Mouse (Mus musculus) heart, embryonic 13.5 days (tissue): ENCODE measurements around the gene Cldn14. TPM values are rescaled to one million over a fixed set of nuclear protein-coding genes. Genes with fewer than 3 reads are reported as not detected.

ENCODE experiments used
- ATAC-seq: fragments of 200-750 bp; cut with Nextera tagmentation; 2 replicates; pipeline ENCODE4 v1.8.0; 2017; ENCODE audit warnings: moderate TSS enrichment; ENCODE audit not compliant: insufficient number of reproducible peaks, low FRiP score, low TSS enrichment; ENCODE audit errors: extremely low read depth
- H3K27ac ChIP-seq: fragments of 300-500 bp; sonication (generic); replicated peaks from 2 replicates; pipeline ENCODE4 v1.5.1; 2015; ENCODE audit warnings: moderate library complexity, mild to moderate bottlenecking, inconsistent platforms
- H3K27me3 ChIP-seq: fragments of 300-500 bp; sonication (generic); replicated peaks from 2 replicates; pipeline ENCODE4 v1.6.1; 2015; ENCODE audit warnings: mild to moderate bottlenecking, inconsistent platforms
- H3K36me3 ChIP-seq: fragments of 300-500 bp; sonication (generic); 2 replicates; pipeline ENCODE4 v1.6.1; 2015; ENCODE audit warnings: mild to moderate bottlenecking, inconsistent platforms
- H3K4me1 ChIP-seq: fragments of 300-500 bp; sonication (generic); 2 replicates; pipeline ENCODE4 v1.6.1; 2015; ENCODE audit warnings: inconsistent platforms
- H3K4me2 ChIP-seq: fragments of 300-500 bp; sonication (generic); 2 replicates; pipeline ENCODE4 v1.6.1; 2015; ENCODE audit warnings: inconsistent platforms, mild to moderate bottlenecking, moderate library complexity
- H3K4me3 ChIP-seq: fragments of 300-500 bp; sonication (generic); 2 replicates; pipeline ENCODE4 v1.5.1; 2015; ENCODE audit warnings: moderate library complexity, mild to moderate bottlenecking, inconsistent platforms
- H3K9ac ChIP-seq: fragments of 300-500 bp; sonication (generic); 2 replicates; pipeline ENCODE4 v1.6.1; 2015; ENCODE audit warnings: inconsistent platforms, mild to moderate bottlenecking, moderate library complexity
- H3K9me3 ChIP-seq: fragments of 300-500 bp; sonication (generic); 2 replicates; pipeline ENCODE4 v1.6.1; 2016; ENCODE audit warnings: inconsistent platforms
- WGBS: fragments of 180-500 bp; shearing (Covaris S2); methylation state at CpG from one replicate; pipeline ENCODE4 v1.1.7; 2015; ENCODE audit warnings: mixed read lengths; 5-methylcytosine and 5-hydroxymethylcytosine counted together
- polyA plus RNA-seq: library from polyadenylated mRNA; unstranded; fragments of >200 nt; fragmentation: Nextera tagmentation; extraction: Ambion mirVana; gene quantifications from 2 replicates; pipeline ENCODE4 v1.2.1, GENCODE M21; 2015

Cldn14 gene
- polyA plus RNA-seq, 1 experiment from 2014 or later, result not detected

DNA sequence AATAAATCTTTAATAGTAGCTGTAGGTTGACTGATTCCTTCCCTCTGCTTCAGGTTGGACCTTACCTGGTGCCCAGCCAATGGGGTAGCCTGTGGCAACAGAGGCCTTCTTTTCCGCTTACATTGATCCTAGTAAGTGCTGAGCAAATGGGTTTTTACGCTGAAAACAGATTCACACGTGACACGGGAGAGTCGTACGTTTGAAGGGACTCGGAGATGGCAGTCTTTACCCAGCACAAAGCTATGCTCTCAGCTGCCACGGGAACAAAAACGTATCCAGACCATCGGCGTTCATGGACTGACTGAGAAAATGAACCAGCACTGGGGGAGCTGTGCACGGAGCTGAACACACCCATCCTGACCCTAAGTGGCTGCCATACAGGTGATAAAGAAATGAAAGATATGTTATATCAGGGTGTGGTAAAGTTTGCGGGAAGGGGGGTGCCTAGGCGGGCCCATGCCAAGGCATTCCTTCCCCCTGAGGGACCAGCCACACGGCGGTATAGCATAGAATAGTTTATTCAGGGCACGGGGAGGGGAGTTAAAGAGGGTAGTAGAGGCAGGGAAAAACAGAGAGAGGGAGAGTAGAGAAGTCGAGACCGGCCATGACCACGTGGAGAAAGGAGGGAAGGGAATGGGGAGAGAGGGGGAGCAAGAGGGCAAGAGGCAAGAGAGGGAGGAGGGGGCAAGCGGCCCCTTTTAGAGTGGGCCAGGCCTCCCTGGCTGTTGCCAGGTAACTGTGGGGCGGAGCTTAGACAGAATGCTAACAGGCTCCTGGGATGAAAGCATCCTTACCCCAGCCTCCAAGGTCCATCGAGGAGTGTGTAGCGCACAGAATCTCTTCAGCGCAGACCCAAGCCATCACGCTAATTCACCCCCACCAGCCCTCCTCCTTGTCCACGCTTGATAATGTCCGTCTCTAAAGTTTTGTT lies 97.6 kb downstream of the Cldn14 start:
- no peak for ATAC-seq
- Histone ChIP-seq H3K9me3 (no peaks in the 10 kb centered on the region), H3K36me3 (peaks cover 6% of the 10 kb centered on the region), H3K27me3 (no peaks in the 10 kb centered on the region), H3K4me1 (peaks cover 8% of the 10 kb centered on the region; the same call in 1 of the 2 replicates), H3K9ac (no peak overlapping the region), H3K27ac (no peak overlapping the region), H3K4me3 (no peak overlapping the region), H3K4me2 (no peak overlapping the region)
- WGBS, result 58% methylated on average over 28 of the region's 28 CpGs

DNA sequence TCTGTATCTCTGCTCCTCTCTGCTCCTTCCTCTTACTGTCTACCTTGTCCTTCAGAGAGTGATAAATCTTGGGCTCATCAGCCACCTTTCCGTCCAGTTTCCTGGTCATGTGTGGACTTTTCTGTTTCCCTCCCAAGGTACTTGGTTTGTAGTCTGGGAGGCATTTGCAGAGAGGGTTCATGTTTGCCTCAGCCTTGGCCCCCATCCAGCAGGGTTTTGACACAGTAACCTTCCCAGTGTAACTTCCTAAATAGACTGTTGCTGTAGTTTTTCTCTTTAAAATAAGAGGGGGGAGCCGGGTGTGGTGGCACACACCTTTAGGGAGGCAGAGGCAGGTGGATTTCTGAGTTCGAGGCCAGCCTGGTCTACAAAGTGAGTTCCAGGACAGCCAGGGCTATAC lies 98.7 kb downstream of the Cldn14 start:
- WGBS, result 78% methylated on average over 3 of the region's 3 CpGs
- H3K4me3 ChIP-seq, result no peak overlapping the region
- no peak overlapping the region for H3K4me2 ChIP-seq
- no peaks in the 10 kb centered on the region for H3K27me3 ChIP-seq
- no peak for ATAC-seq
- H3K4me1 ChIP-seq, result peaks cover 8% of the 10 kb centered on the region; the same call in 1 of the 2 replicates
- no peaks in the 10 kb centered on the region for H3K9me3 ChIP-seq
- no peak overlapping the region for H3K9ac ChIP-seq
- no peak overlapping the region for H3K27ac ChIP-seq
- H3K36me3 ChIP-seq, result peaks cover 14% of the 10 kb centered on the region

DNA sequence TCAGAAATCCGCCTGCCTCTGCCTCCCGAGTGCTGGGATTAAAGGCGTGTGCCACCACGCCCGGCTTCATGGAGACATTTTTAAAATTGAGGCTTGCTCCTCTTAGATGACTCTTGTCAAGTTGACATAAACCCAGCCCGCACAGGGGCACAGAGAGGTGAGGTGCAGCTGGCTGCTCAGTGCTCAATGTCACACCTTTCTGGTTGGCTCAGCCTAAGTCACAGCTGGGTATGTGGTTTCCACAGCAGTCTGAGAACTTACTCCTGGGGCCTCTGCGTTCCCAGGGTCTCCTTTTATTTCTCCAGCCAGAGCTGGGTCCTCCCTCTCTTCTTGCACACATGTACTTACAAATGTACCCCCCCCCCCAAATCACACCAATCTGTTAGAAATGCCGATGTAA lies 100.4 kb downstream of the Cldn14 start:
- Histone ChIP-seq H3K27ac (no peak overlapping the region), H3K4me1 (peaks cover 5% of the 10 kb centered on the region; the same call in 1 of the 2 replicates), H3K9me3 (no peaks in the 10 kb centered on the region), H3K4me3 (no peak overlapping the region), H3K4me2 (no peak overlapping the region), H3K27me3 (no peaks in the 10 kb centered on the region), H3K9ac (no peak overlapping the region), H3K36me3 (peaks cover 29% of the 10 kb centered on the region)
- 88% methylated on average over 8 of the region's 8 CpGs for WGBS
- no peak for ATAC-seq

DNA sequence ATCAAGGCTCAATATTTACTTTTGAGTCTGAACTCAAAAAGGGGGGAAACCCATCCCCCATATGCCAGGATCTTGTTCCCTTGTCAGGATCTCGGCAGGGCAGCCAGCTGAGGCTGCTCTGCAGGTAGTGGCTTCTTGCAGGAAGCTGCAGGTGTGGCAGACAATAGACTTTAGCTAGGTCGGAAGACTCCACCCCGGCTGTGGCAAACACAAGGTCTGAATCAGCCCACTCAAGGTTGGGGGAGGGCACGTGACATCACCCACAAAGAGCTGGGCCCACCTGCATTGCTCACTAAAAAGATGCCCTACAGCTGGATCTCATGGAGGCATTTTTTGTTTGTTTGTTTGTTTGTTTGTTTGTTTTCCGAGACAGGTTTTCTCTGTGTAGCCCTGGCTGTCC lies 100.9 kb downstream of the Cldn14 start:
- WGBS, result 76% methylated on average over 5 of the region's 5 CpGs
- Histone ChIP-seq H3K4me1 (peaks cover 5% of the 10 kb centered on the region; the same call in 1 of the 2 replicates), H3K27me3 (no peaks in the 10 kb centered on the region), H3K9me3 (no peaks in the 10 kb centered on the region), H3K27ac (no peak overlapping the region), H3K9ac (no peak overlapping the region), H3K36me3 (peaks cover 33% of the 10 kb centered on the region), H3K4me3 (no peak overlapping the region), H3K4me2 (no peak overlapping the region)
- no peak for ATAC-seq

DNA sequence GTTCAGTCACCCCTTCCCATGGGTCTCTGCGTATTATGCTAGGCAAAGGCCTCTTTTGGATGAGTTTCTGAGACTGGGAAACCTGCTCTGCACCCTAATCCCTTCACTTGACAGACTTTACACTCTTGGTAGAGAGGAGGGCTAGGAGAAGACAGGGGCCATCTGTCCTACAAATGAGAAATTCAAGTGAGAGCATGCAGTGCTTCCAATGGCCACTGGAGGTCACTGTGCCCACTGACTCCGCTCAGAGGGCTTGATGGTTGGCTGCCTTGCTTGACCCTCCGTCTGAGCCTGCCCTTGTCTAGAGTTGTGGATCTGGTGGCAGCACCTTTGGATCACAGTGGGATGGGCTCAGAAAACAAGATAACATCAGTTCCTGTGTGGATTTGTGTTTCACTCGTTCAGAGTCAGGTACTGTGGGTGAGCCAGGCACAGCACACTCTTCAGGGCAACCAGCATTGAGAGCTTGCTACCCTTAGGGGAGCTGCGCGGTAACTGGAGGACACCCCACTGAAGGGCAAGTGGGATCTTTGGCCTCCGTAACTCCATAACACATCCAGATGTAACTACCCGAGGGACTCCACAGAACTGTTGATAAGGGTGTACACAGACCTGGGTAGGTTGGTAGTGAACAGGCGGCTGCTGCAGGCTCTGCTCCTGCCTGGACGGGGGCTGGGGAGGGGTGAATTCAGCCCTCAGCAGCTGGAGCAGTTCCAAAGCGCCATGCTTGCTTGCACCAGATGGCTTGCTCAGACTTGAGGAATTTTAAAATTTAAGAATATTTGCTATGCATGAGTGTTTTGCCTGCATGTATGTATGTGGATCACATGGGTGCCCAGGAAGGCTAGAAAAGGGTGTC lies 102.3 kb downstream of the Cldn14 start:
- Histone ChIP-seq H3K36me3 (peaks cover 47% of the 10 kb centered on the region), H3K4me3 (no peak overlapping the region), H3K9me3 (no peaks in the 10 kb centered on the region), H3K9ac (no peak overlapping the region), H3K4me2 (no peak overlapping the region), H3K27ac (no peak overlapping the region), H3K4me1 (peaks cover 5% of the 10 kb centered on the region; the same call in 1 of the 2 replicates), H3K27me3 (no peaks in the 10 kb centered on the region)
- 57% methylated on average over 11 of the region's 11 CpGs for WGBS
- no peak for ATAC-seq

DNA sequence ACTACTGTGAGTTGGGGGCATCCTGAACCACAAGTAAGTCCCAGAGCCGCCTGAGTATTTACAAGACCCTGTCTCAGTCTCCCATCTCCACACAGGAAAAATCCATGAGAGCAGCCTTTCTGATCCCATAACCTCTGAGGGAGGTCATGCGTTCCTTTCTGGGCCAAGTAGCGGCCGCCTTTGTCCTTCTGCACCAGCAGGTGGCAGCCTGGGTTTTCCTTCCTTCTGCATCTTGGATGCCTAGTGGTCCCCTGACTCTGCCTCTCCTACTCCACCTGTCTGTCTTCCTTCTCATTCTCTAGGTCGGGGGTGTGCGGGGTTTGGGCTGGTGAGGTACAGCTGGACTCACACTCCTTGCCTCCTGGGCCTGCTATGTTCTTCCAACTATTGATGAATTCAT lies 105.6 kb downstream of the Cldn14 start:
- Histone ChIP-seq H3K4me3 (no peak overlapping the region), H3K9me3 (no peaks in the 10 kb centered on the region), H3K36me3 (peaks cover 74% of the 10 kb centered on the region), H3K27ac (no peak overlapping the region), H3K9ac (no peak overlapping the region), H3K4me2 (no peak overlapping the region), H3K27me3 (no peaks in the 10 kb centered on the region), H3K4me1 (peaks cover 5% of the 10 kb centered on the region; the same call in 1 of the 2 replicates)
- ATAC-seq, result no peak
- 81% methylated on average over 6 of the region's 6 CpGs for WGBS

DNA sequence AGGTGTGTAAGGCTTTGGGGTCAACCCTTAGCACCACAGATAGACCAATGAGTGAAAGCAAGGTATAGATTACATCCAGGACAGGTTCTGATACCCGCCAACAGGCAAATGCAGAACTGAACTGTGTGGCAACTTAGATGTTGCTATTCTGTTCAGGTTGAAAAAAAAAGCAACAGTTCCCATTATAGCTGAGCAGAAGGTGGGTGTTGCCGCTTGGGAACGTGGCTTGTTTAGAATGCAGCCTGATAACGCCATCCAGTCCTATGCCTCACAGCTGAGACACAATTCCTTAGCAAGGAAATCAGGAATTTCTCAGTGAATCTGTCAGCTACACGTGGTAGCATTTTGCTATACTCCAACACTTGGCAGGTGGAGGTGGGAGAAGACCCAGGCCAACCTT lies 115.4 kb downstream of the Cldn14 start:
- Histone ChIP-seq H3K27ac (no peak overlapping the region), H3K9ac (no peak overlapping the region), H3K36me3 (peaks cover 80% of the 10 kb centered on the region), H3K4me3 (no peak overlapping the region), H3K4me1 (no peaks in the 10 kb centered on the region), H3K9me3 (no peaks in the 10 kb centered on the region), H3K4me2 (no peak overlapping the region), H3K27me3 (no peaks in the 10 kb centered on the region)
- WGBS, result 70% methylated on average over 5 of the region's 5 CpGs
- ATAC-seq, result no peak

DNA sequence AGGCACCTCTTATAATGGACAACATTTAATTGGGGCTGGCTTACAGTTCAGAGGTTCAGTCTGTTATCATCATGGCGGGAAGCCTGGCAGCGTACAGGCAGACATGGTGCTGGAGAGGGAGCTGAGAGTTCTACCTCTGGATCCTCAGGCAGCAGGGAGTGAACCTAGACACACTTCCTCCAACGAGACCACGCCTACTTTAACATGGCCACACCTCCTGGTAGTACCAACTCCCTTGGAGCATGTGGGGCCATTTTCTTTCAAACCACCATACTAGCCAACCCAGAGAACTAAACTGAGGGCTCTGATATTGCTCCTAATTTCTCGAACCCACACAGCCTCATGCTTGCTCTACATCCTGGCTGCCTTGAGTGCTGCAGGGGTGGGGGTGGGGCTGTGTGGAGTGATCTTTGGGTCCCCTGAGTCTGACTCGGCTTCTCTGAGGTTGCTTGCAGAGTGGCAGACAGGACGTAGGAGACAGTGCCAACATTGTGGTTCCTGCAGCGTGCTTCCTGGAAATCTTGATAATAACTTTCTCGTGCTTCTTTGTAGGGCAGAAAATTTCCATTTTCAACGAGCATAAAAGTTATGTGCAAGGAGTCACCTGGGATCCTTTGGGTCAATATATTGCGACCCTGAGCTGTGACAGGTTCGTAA lies 117.6 kb downstream of the Cldn14 start:
- H3K4me2 ChIP-seq, result no peak overlapping the region
- H3K9me3 ChIP-seq, result no peaks in the 10 kb centered on the region
- WGBS, result 77% methylated on average over 12 of the region's 12 CpGs
- no peak overlapping the region for H3K4me3 ChIP-seq
- ATAC-seq, result no peak
- H3K27ac ChIP-seq, result no peak overlapping the region
- H3K36me3 ChIP-seq, result peaks cover 95% of the 10 kb centered on the region
- H3K4me1 ChIP-seq, result no peaks in the 10 kb centered on the region
- no peak overlapping the region for H3K9ac ChIP-seq
- H3K27me3 ChIP-seq, result no peaks in the 10 kb centered on the region

DNA sequence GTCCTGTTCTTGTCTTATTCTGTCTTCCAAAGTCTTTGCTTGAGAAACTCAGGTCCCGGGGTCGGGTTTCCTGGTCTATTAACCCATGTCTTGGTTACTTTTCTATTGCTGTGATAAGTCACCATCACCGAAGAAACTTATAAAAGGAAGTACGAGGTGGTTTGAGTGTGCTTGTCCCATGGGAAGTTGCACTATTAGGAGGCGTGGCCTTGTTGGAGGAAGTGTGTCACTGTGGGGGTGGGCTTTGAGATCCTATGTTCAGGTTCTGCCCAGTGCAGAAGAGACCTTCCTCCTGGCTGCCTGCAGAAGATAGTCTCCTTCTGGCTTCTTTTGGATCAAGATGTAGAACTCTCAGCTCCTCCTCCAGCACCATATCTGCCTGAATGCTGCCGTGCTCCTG lies 120.2 kb downstream of the Cldn14 start:
- Histone ChIP-seq H3K27me3 (no peaks in the 10 kb centered on the region), H3K4me1 (peaks cover 12% of the 10 kb centered on the region), H3K36me3 (peaks cover 70% of the 10 kb centered on the region), H3K9ac (no peak overlapping the region), H3K9me3 (no peaks in the 10 kb centered on the region), H3K27ac (no peak overlapping the region), H3K4me3 (no peak overlapping the region), H3K4me2 (no peak overlapping the region)
- ATAC-seq, result no peak
- WGBS, result 83% methylated on average over 6 of the region's 6 CpGs

DNA sequence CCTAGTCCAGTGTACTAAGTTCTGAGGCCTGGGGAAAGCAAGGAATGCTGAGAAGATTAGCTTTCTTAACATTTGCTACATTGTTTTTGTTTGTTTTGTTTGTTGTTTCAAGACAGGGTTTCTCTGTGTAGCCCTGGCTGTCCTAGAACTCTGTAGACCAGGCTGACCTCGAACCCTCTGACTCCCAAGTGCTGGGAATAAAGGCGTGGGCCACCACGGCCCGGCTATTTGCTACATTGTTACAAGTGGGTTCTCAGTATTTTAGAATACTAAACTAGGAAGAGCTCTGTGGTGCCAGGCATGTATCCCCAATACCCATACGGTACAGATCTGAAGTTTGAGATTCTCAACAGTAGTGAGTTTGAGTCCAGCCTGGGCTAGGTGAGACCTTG lies 123.9 kb downstream of the Cldn14 start:
- H3K27me3 ChIP-seq, result no peaks in the 10 kb centered on the region
- peaks cover 32% of the 10 kb centered on the region for H3K36me3 ChIP-seq
- H3K4me1 ChIP-seq, result peaks cover 12% of the 10 kb centered on the region
- no peak overlapping the region for H3K27ac ChIP-seq
- peak overlapping the region; percentile 90 for H3K9ac ChIP-seq
- 56% methylated on average over 5 of the region's 5 CpGs for WGBS
- H3K9me3 ChIP-seq, result no peaks in the 10 kb centered on the region
- H3K4me3 ChIP-seq, result peak overlapping the region; percentile 91
- peak overlapping the region; percentile 94 for H3K4me2 ChIP-seq
- no peak for ATAC-seq
